Mouse (Mus musculus): ENCODE data around the gene Rpusd4.

GRCm38 (mm10) chr9:35320288-35320687 lies 52.6 kb downstream of the Rpusd4 start:
- no peak for TF ChIP-seq POLR2A (IDR thresholded peaks at IDR 0.05; ENCODE audit: borderline replicate concordance, control insufficient read depth, low read depth, low read length)
- TF ChIP-seq CTCF (IDR thresholded peaks at IDR 0.05; ENCODE audit: control insufficient read depth, insufficient read depth, low read length): no peak

Measured in bone marrow, adult 2 months (tissue).